Mouse (Mus musculus): ENCODE results near the gene Adrb1.
A peak's percentile ranks its signal among the peaks of the same experiment; 100 is the strongest.

Adrb1 gene

GRCm38 (mm10) chr19:56721387-56722211 lies at the start of gene Adrb1:
TSS of gene Adrb1 (plus strand) at chr19:56722199.
- peak; percentile 20 for DNase-seq

GRCm38 (mm10) chr19:56675690-56676089 lies 46.3 kb upstream of the Adrb1 start:
- DNase-seq: no peak

- no peak for DNase-seq
Observed at GRCm38 (mm10) chr19:56676506-56676905, 45.5 kb upstream of the Adrb1 start.

GRCm38 (mm10) chr19:56677611-56678010 lies 44.4 kb upstream of the Adrb1 start:
- no peak for DNase-seq

- DNase-seq: no peak
Observed at GRCm38 (mm10) chr19:56678516-56678915, 43.5 kb upstream of the Adrb1 start.

- no peak for DNase-seq
Observed at GRCm38 (mm10) chr19:56679213-56679965, 42.6 kb upstream of the Adrb1 start.

GRCm38 (mm10) chr19:56679992-56680391 lies 42.0 kb upstream of the Adrb1 start:
- no peak for DNase-seq

- no peak for DNase-seq
Observed at GRCm38 (mm10) chr19:56682297-56682696, 39.7 kb upstream of the Adrb1 start.

- no peak for DNase-seq
Observed at GRCm38 (mm10) chr19:56682843-56683242, 39.2 kb upstream of the Adrb1 start.

- no peak for DNase-seq
Observed at GRCm38 (mm10) chr19:56685515-56685914, 36.5 kb upstream of the Adrb1 start.

- DNase-seq: no peak
Observed at GRCm38 (mm10) chr19:56686218-56686617, 35.8 kb upstream of the Adrb1 start.

GRCm38 (mm10) chr19:56687026-56687635 lies 34.9 kb upstream of the Adrb1 start:
- no peak for DNase-seq

GRCm38 (mm10) chr19:56687676-56688075 lies 34.3 kb upstream of the Adrb1 start:
- no peak for DNase-seq

- no peak for DNase-seq
Observed at GRCm38 (mm10) chr19:56688661-56689335, 33.2 kb upstream of the Adrb1 start.

- DNase-seq: no peak
Observed at GRCm38 (mm10) chr19:56689493-56689892, 32.5 kb upstream of the Adrb1 start.

- no peak for DNase-seq
Observed at GRCm38 (mm10) chr19:56691103-56691502, 30.9 kb upstream of the Adrb1 start.

- DNase-seq: no peak
Observed at GRCm38 (mm10) chr19:56692451-56692850, 29.5 kb upstream of the Adrb1 start.

- DNase-seq: no peak
Observed at GRCm38 (mm10) chr19:56697370-56698144, 24.4 kb upstream of the Adrb1 start.

GRCm38 (mm10) chr19:56700848-56701247 lies 21.2 kb upstream of the Adrb1 start:
- DNase-seq: no peak

- DNase-seq: peak; percentile 36
Observed at GRCm38 (mm10) chr19:56701404-56702033, 20.5 kb upstream of the Adrb1 start.

GRCm38 (mm10) chr19:56702039-56702438 lies 20.0 kb upstream of the Adrb1 start:
- no peak for DNase-seq
